15 mouse cellular contexts compared by ENCODE assay signal in the genomic region with DNA sequence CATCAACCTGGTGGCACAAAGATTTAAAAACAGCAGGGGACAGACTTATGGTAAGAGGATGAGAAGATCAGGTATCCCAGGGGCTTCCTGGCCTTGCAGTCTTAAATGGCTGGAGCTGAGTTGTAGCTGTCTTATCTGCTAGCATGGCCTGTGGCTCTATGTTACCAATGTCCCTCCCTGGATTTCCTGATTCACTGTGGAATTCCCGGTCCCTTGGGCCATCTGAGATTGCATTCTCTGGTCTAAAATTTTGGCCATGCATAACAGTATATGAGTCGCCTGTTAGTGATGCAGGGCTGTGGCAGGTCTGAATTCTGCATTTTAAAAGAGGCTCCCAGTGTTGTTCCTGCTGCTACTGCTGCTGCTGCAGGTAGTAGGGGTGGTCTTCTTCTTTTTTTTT.
"Had no signal": no experiment of that assay in that cellular context is flagged by ENCODE, and none has a peak within 500 bp of the region (broad histone marks: within the 10 kb centered on the region; RNA-seq: fewer than 3 reads in every experiment).

No protein-coding gene starts in this region.

- H3K9me3 ChIP-seq: liver, embryonic 13.5 days; midbrain, embryonic 13.5 days; neural tube, embryonic 13.5 days had no signal

- DNase-seq: kidney, adult 2 months; kidney, postnatal 36 days; layer of hippocampus, postnatal 36 days; liver, embryonic 13.5 days; lung, adult 2 months; lung, postnatal 14 days; lung, postnatal 4 days; retina, postnatal 1 day; right cerebral cortex, postnatal 25 days; thymus, postnatal 25 days had no signal

- H3K4me3 ChIP-seq: left cerebral cortex, adult 2 months; liver, embryonic 13.5 days; midbrain, embryonic 13.5 days; myocyte; neural tube, embryonic 13.5 days had no signal

- H3K36me3 ChIP-seq: liver, embryonic 13.5 days; midbrain, embryonic 13.5 days; neural tube, embryonic 13.5 days had no signal

- H3K27ac ChIP-seq: kidney, postnatal 0 days; left cerebral cortex, adult 2 months; liver, embryonic 13.5 days; midbrain, embryonic 13.5 days; neural tube, embryonic 13.5 days had no signal

- H3K27me3 ChIP-seq: liver, embryonic 13.5 days; midbrain, embryonic 13.5 days; neural tube, embryonic 13.5 days had no signal

- H3K4me1 ChIP-seq: liver, embryonic 13.5 days; midbrain, embryonic 13.5 days had no signal
